In the genomic region with DNA sequence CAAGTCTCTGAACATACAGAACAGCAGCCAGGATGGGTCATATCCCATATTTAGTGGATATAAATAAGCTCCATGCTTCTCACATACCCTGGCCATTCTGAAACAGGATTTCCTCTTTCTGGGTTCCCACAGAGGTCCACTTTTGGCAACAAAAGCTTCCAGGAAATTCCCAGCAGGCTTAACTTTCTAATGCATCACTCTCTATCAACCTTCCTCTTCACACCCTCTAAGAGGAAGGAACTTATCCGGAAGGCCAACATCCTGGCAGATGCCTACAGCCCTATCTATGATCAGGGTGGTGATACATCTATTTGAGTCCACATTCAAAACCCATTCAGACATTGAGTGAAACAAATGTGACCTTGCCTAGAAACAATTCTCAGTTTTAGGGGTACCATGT, we compare ENCODE assay signal across 19 mouse cellular contexts. TPM values are rescaled to one million over a fixed set of nuclear protein-coding genes. Genes with fewer than 3 reads are reported as not detected.
DNase-seq lines count a peak whose midpoint lies in the region; ATAC-seq and TF ChIP-seq lines count a peak whose summit lies in the region.
"Had no signal": no experiment of that assay in that cellular context is flagged by ENCODE, and none has a peak within 500 bp of the region (broad histone marks: within the 10 kb centered on the region; RNA-seq: fewer than 3 reads in every experiment).

No protein-coding gene starts in this region.

- no peaks in the 10 kb centered on the region for H3K27me3 ChIP-seq in heart, embryonic 11.5 days (ENCODE audit: control insufficient read depth, insufficient read depth, low read length)
- no peaks in the 10 kb centered on the region for H3K27me3 ChIP-seq in liver, postnatal 0 days (ENCODE audit: insufficient read depth, low read length)
- H3K27me3 ChIP-seq in liver, embryonic 11.5 days (replicated peaks; ENCODE audit: control insufficient read depth, insufficient read depth, low read length): no peaks in the 10 kb centered on the region
- no peaks in the 10 kb centered on the region for H3K27me3 ChIP-seq in kidney, embryonic 16.5 days (ENCODE audit: insufficient read depth, low read length)
- H3K27me3 ChIP-seq: forebrain, embryonic 12.5 days; intestine, embryonic 15.5 days; limb, embryonic 13.5 days; liver, embryonic 15.5 days had no signal

- DNase-seq in heart, adult 8-10 months (ENCODE audit: low spot score): peak; percentile 67
- no peak for DNase-seq in liver, postnatal 0 days
- DNase-seq in liver, embryonic 11.5 days (ENCODE audit: low spot score): no peak
- no peak for DNase-seq in frontal cortex, postnatal 36 days (ENCODE audit: low spot score in 2 of 2)
- DNase-seq: adrenal gland, adult 8-10 months; cerebellum, adult 11 months; cerebellum, postnatal 14 days; layer of hippocampus, adult 9-11 months; midbrain, embryonic 14.5 days; thymus, postnatal 4 days had no signal

- H3K36me3 ChIP-seq in heart, embryonic 11.5 days (ENCODE audit: control insufficient read depth, insufficient read depth, low read length): peaks cover 7% of the 10 kb centered on the region; the same call in 1 of the 2 replicates
- H3K36me3 ChIP-seq in liver, postnatal 0 days (replicated peaks; ENCODE audit: insufficient read depth, low read length): peaks cover 8% of the 10 kb centered on the region
- H3K36me3 ChIP-seq in liver, embryonic 11.5 days (ENCODE audit: control insufficient read depth, insufficient read depth, low read length): peaks cover 12% of the 10 kb centered on the region
- peaks cover 24% of the 10 kb centered on the region for H3K36me3 ChIP-seq in kidney, embryonic 16.5 days (ENCODE audit: insufficient read depth, low read length)

- H3K9me3 ChIP-seq in heart, embryonic 11.5 days (replicated peaks; ENCODE audit: control insufficient read depth, low read length): no peaks in the 10 kb centered on the region
- no peaks in the 10 kb centered on the region for H3K9me3 ChIP-seq in liver, postnatal 0 days (ENCODE audit: low read length)
- no peaks in the 10 kb centered on the region for H3K9me3 ChIP-seq in liver, embryonic 11.5 days (ENCODE audit: control insufficient read depth, low read length)
- no peaks in the 10 kb centered on the region for H3K9me3 ChIP-seq in kidney, embryonic 16.5 days (ENCODE audit: low read length)
- H3K9me3 ChIP-seq: forebrain, embryonic 12.5 days; intestine, embryonic 15.5 days; limb, embryonic 13.5 days; liver, embryonic 15.5 days had no signal

- no peak overlapping the region for H3K9ac ChIP-seq in heart, embryonic 11.5 days (ENCODE audit: low read depth, low read length)
- no peak overlapping the region for H3K9ac ChIP-seq in liver, postnatal 0 days (replicated peaks)
- H3K9ac ChIP-seq in liver, embryonic 11.5 days (ENCODE audit: low read depth, low read length): no peak overlapping the region
- no peak overlapping the region for H3K9ac ChIP-seq in kidney, embryonic 16.5 days (replicated peaks; ENCODE audit: low read length)
- H3K9ac ChIP-seq: forebrain, embryonic 12.5 days; hindbrain, embryonic 14.5 days; intestine, embryonic 15.5 days; limb, embryonic 13.5 days; liver, embryonic 15.5 days had no signal

- no peak for TF ChIP-seq CTCF in liver, postnatal 0 days (IDR thresholded peaks at IDR 0.05; ENCODE audit: low read depth)

- WGBS in heart, embryonic 11.5 days (ENCODE audit: insufficient replicate concordance): 72% methylated on average over 1 of the region's 1 CpGs
- WGBS in liver, postnatal 0 days (ENCODE audit: insufficient replicate concordance): 41% methylated on average over 1 of the region's 1 CpGs
- WGBS in liver, embryonic 11.5 days: 48% methylated on average over 1 of the region's 1 CpGs
- 79% methylated on average over 1 of the region's 1 CpGs for WGBS in kidney, embryonic 16.5 days

- no peak overlapping the region for H3K4me3 ChIP-seq in heart, embryonic 11.5 days (ENCODE audit: low read depth, low read length)
- no peak overlapping the region for H3K4me3 ChIP-seq in liver, postnatal 0 days (ENCODE audit: low read depth, low read length)
- H3K4me3 ChIP-seq in liver, embryonic 11.5 days (ENCODE audit: low read depth, low read length): no peak overlapping the region
- no peak overlapping the region for H3K4me3 ChIP-seq in kidney, embryonic 16.5 days (ENCODE audit: low read length)
- H3K4me3 ChIP-seq: forebrain, embryonic 12.5 days; intestine, embryonic 15.5 days; limb, embryonic 13.5 days; liver, embryonic 15.5 days had no signal

- TF ChIP-seq EP300 in liver, postnatal 0 days (IDR thresholded peaks at IDR 0.05; ENCODE audit: low read depth): peak; percentile 31; the same call in 1 of the 2 replicates

- H3K4me1 ChIP-seq in heart, embryonic 11.5 days (ENCODE audit: control insufficient read depth, insufficient read depth, low read length): no peaks in the 10 kb centered on the region
- H3K4me1 ChIP-seq in liver, postnatal 0 days (ENCODE audit: insufficient read depth): peaks cover 21% of the 10 kb centered on the region
- peaks cover 9% of the 10 kb centered on the region for H3K4me1 ChIP-seq in liver, embryonic 11.5 days (replicated peaks; ENCODE audit: control insufficient read depth, insufficient read depth, low read length)
- peaks cover 15% of the 10 kb centered on the region for H3K4me1 ChIP-seq in kidney, embryonic 16.5 days (ENCODE audit: insufficient read depth, low read length)

- no peak for ATAC-seq in heart, embryonic 11.5 days (replicated peaks; ENCODE audit: insufficient number of reproducible peaks, low FRiP score, low TSS enrichment)
- no peak for ATAC-seq in liver, postnatal 0 days
- ATAC-seq in liver, embryonic 11.5 days (replicated peaks; ENCODE audit: low FRiP score): no peak
- no peak for ATAC-seq in kidney, embryonic 16.5 days (ENCODE audit: low FRiP score, low TSS enrichment)
- no peak for ATAC-seq in megakaryocyte, adult 5-6 weeks (ENCODE audit: poor library complexity, severe bottlenecking)
- ATAC-seq: intestine, embryonic 15.5 days had no signal

- H3K27ac ChIP-seq in heart, embryonic 11.5 days (ENCODE audit: low read depth, low read length): no peak overlapping the region
- H3K27ac ChIP-seq in liver, postnatal 0 days (ENCODE audit: low read depth): 0 out of 2 replicates have a peak overlapping the region, but pooled peaks have one; percentile 32
- H3K27ac ChIP-seq in liver, embryonic 11.5 days (ENCODE audit: low read depth, low read length): no peak overlapping the region
- peak overlapping the region; percentile 33; the same call in 1 of the 2 replicates for H3K27ac ChIP-seq in kidney, embryonic 16.5 days (ENCODE audit: low read length)
- H3K27ac ChIP-seq: forebrain, embryonic 12.5 days; hindbrain, embryonic 14.5 days; intestine, embryonic 15.5 days; limb, embryonic 13.5 days; liver, embryonic 15.5 days had no signal

- H3K4me2 ChIP-seq in heart, embryonic 11.5 days: no peak overlapping the region
- no peak overlapping the region for H3K4me2 ChIP-seq in liver, postnatal 0 days (ENCODE audit: low read depth, low read length)
- H3K4me2 ChIP-seq in liver, embryonic 11.5 days: no peak overlapping the region
- no peak overlapping the region for H3K4me2 ChIP-seq in kidney, embryonic 16.5 days (replicated peaks; ENCODE audit: low read depth, low read length)
- H3K4me2 ChIP-seq: forebrain, embryonic 12.5 days; hindbrain, embryonic 14.5 days; intestine, embryonic 15.5 days had no signal

RNA-seq across cellular contexts. Expression of gene Mrpl17, which starts 2.5 kb away (rescaled TPM):
- total RNA-seq in heart, adult 8-10 months (2022): 100 to 1,000 TPM; 123 to 132 (median 127) TPM
- 266 and 273 TPM in 2 replicates for polyA plus RNA-seq in heart, embryonic 11.5 days (2014; fragmentation: Nextera tagmentation; extraction: Ambion mirVana)
- 405 and 416 TPM in 2 replicates for polyA plus RNA-seq in liver, postnatal 0 days (2015; fragmentation: Nextera tagmentation; extraction: Ambion mirVana)
- 432 and 453 TPM in 2 replicates for polyA plus RNA-seq in liver, embryonic 11.5 days (2014; fragmentation: Nextera tagmentation; extraction: Ambion mirVana)
- 378 and 386 TPM in 2 replicates for polyA plus RNA-seq in kidney, embryonic 16.5 days (2015; fragmentation: Nextera tagmentation; extraction: Ambion mirVana)
- total RNA-seq in megakaryocyte, adult 5-6 weeks (2015): 74.5 and 84.2 TPM in 2 replicates
- 37.8 and 40.1 TPM in 2 replicates for total RNA-seq in megakaryocyte, adult 5-6 weeks (2017)

RNA-seq across cellular contexts. Expression of gene Dchs1, which starts 20.9 kb away (rescaled TPM):
- total RNA-seq in heart, adult 8-10 months (2022): 1 to 10 TPM; 4.3 to 8.7 (median 7.3) TPM
- polyA plus RNA-seq in heart, embryonic 11.5 days (2014; fragmentation: Nextera tagmentation; extraction: Ambion mirVana): 7.6 TPM in 2 replicates
- 0.45 and 0.58 TPM in 2 replicates for polyA plus RNA-seq in liver, postnatal 0 days (2015; fragmentation: Nextera tagmentation; extraction: Ambion mirVana)
- 5.0 and 5.8 TPM in 2 replicates for polyA plus RNA-seq in liver, embryonic 11.5 days (2014; fragmentation: Nextera tagmentation; extraction: Ambion mirVana)
- 10.4 and 10.5 TPM in 2 replicates for polyA plus RNA-seq in kidney, embryonic 16.5 days (2015; fragmentation: Nextera tagmentation; extraction: Ambion mirVana)
- 0.07 TPM in 2 replicates for total RNA-seq in megakaryocyte, adult 5-6 weeks (2015)
- 0.04 TPM in 1 of 2 replicates, not detected in the other for total RNA-seq in megakaryocyte, adult 5-6 weeks (2017)
- total RNA-seq: neutrophil, adult 5-6 weeks had no signal

RNA-seq across cellular contexts. Expression of gene Tpp1, which starts 56.4 kb away (rescaled TPM):
- 10 to 100 TPM; 39.0 to 57.8 (median 45.5) TPM for total RNA-seq in heart, adult 8-10 months (2022)
- polyA plus RNA-seq in heart, embryonic 11.5 days (2014; fragmentation: Nextera tagmentation; extraction: Ambion mirVana): 85.8 and 95.7 TPM in 2 replicates
- polyA plus RNA-seq in liver, postnatal 0 days (2015; fragmentation: Nextera tagmentation; extraction: Ambion mirVana): 60.9 and 65.8 TPM in 2 replicates
- 77.3 and 80.0 TPM in 2 replicates for polyA plus RNA-seq in liver, embryonic 11.5 days (2014; fragmentation: Nextera tagmentation; extraction: Ambion mirVana)
- 120 and 123 TPM in 2 replicates for polyA plus RNA-seq in kidney, embryonic 16.5 days (2015; fragmentation: Nextera tagmentation; extraction: Ambion mirVana)
- total RNA-seq in megakaryocyte, adult 5-6 weeks (2015): 69.7 and 71.5 TPM in 2 replicates
- 21.7 and 29.0 TPM in 2 replicates for total RNA-seq in megakaryocyte, adult 5-6 weeks (2017)

Comparison
In these comparisons a context has a peak if more than half of its experiments do, and no peak if none do; other contexts are left out.
1. H3K27ac ChIP-seq: peak in liver, postnatal 0 days (single experiment) and kidney, embryonic 16.5 days (single experiment); none in heart, embryonic 11.5 days (single experiment) and liver, embryonic 11.5 days (single experiment).